Mouse (Mus musculus): Measurements from ENCODE around the gene Lamb3. TPM values are rescaled to one million over a fixed set of nuclear protein-coding genes. Genes with fewer than 3 reads are reported as not detected.

Gene Lamb3
- polyA plus RNA-seq, 1 experiment from 2014 or later = 0.81 TPM

DNA sequence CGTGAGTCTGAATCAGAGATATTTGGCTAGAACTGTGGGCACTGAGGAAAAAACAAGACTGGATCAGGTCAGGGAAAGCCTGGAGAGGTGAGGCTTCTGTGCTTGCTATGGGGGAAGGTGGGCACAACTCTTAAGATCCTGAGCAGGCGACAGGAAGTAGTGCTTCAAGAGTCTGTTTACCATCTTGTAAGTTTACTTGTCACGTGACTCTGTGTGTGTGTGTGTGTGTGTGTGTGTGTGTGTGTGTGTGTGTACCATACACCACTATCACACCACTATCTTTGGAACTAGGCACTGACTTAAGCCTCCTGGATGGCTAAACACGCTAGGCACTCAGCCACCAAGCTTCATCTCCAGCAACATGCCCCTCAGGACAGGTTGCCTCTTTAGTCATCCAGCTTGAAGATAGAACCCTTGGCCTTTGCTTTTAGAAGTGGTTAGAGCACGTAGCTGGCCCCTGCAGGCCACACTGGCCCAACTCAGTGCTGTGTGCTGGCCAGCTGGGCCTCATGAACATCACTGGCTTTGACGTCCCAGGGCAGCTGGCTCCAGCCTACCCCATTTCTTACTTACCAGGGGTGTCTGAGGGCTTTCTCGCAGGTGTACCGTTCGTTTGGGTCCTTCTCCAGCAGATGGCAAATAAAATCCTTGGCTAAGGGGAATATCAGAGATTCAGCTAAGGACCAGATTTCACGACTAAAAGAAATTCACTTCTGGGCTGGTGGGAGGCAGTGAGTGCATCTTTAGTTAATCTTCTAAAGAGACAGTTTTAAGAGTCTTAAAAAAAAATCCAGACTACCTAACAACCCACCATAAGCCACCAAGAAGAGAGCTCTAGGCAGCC, 142.4 kb downstream of the Lamb3 start:
- Histone ChIP-seq H3K27ac (no peak overlapping the region), H3K36me3 (peaks cover 7% of the 10 kb centered on the region; the same call in 1 of the 2 replicates), H3K27me3 (ENCODE audit: low read depth, poor library complexity, severe bottlenecking) (no peaks in the 10 kb centered on the region), H3K4me3 (no peak overlapping the region), H3K9me3 (replicated peaks) (no peaks in the 10 kb centered on the region), H3K4me1 (no peaks in the 10 kb centered on the region)
- no peak for DNase-seq (ENCODE audit: low spot score)
- WGBS = 82% methylated on average over 10 of the region's 10 CpGs

DNA sequence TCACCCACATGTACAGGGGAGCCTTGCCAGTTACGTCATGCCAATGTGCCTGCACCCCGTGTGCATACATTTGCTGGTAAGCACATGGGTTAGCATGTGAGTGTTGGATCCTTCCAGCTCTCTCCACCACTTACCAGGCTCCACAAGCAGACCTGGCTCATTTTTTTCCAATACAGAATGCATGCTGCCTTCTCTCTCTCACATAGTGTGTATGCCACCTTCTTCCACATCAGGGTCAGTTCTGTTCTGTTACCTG, 143.0 kb downstream of the Lamb3 start:
- DNase-seq (ENCODE audit: low spot score) = no peak
- H3K9me3 ChIP-seq (replicated peaks) = no peaks in the 10 kb centered on the region
- H3K4me3 ChIP-seq = no peak overlapping the region
- no peak overlapping the region for H3K27ac ChIP-seq
- WGBS = 95% methylated on average over 2 of the region's 2 CpGs
- no peaks in the 10 kb centered on the region for H3K27me3 ChIP-seq (ENCODE audit: low read depth, poor library complexity, severe bottlenecking)
- H3K36me3 ChIP-seq = peaks cover 7% of the 10 kb centered on the region; the same call in 1 of the 2 replicates
- no peaks in the 10 kb centered on the region for H3K4me1 ChIP-seq

GRCm38 (mm10) chr1:193351583-193351982, 144.1 kb downstream of the Lamb3 start:
- H3K36me3 ChIP-seq = peaks cover 9% of the 10 kb centered on the region; the same call in 1 of the 2 replicates
- WGBS = 90% methylated on average over 3 of the region's 3 CpGs
- DNase-seq (ENCODE audit: low spot score) = no peak
- no peaks in the 10 kb centered on the region for H3K4me1 ChIP-seq
- H3K4me3 ChIP-seq = no peak overlapping the region
- H3K27ac ChIP-seq = no peak overlapping the region
- H3K9me3 ChIP-seq (replicated peaks) = no peaks in the 10 kb centered on the region
- no peaks in the 10 kb centered on the region for H3K27me3 ChIP-seq (ENCODE audit: low read depth, poor library complexity, severe bottlenecking)

- peaks cover 13% of the 10 kb centered on the region for H3K4me1 ChIP-seq
- DNase-seq (ENCODE audit: low spot score) = no peak
- H3K4me3 ChIP-seq = no peak overlapping the region
- 87% methylated on average over 3 of the region's 3 CpGs for WGBS
- no peaks in the 10 kb centered on the region for H3K27me3 ChIP-seq (ENCODE audit: low read depth, poor library complexity, severe bottlenecking)
- H3K36me3 ChIP-seq = peaks cover 2% of the 10 kb centered on the region; the same call in 1 of the 2 replicates
- no peaks in the 10 kb centered on the region for H3K9me3 ChIP-seq (replicated peaks)
- no peak overlapping the region for H3K27ac ChIP-seq
These were observed 151.7 kb downstream of the Lamb3 start for GRCm38 (mm10) chr1:193359199-193359598.

GRCm38 (mm10) chr1:193361181-193361580, 153.7 kb downstream of the Lamb3 start:
- Histone ChIP-seq H3K27me3 (ENCODE audit: low read depth, poor library complexity, severe bottlenecking) (no peaks in the 10 kb centered on the region), H3K36me3 (no peaks in the 10 kb centered on the region; the same call in 1 of the 2 replicates), H3K4me1 (peaks cover 13% of the 10 kb centered on the region), H3K9me3 (replicated peaks) (no peaks in the 10 kb centered on the region), H3K4me3 (no peak overlapping the region), H3K27ac (peak overlapping the region; percentile 40; the same call in 1 of the 2 replicates)
- WGBS = 46% methylated on average over 6 of the region's 6 CpGs
- no peak for DNase-seq (ENCODE audit: low spot score)

- Histone ChIP-seq H3K4me1 (peaks cover 13% of the 10 kb centered on the region), H3K9me3 (replicated peaks) (no peaks in the 10 kb centered on the region), H3K27me3 (ENCODE audit: low read depth, poor library complexity, severe bottlenecking) (no peaks in the 10 kb centered on the region), H3K27ac (no peak overlapping the region), H3K36me3 (no peaks in the 10 kb centered on the region; the same call in 1 of the 2 replicates), H3K4me3 (no peak overlapping the region)
- DNase-seq (ENCODE audit: low spot score) = no peak
- 89% methylated on average over 7 of the region's 7 CpGs for WGBS
These were observed 154.6 kb downstream of the Lamb3 start for GRCm38 (mm10) chr1:193362078-193362477.

DNA sequence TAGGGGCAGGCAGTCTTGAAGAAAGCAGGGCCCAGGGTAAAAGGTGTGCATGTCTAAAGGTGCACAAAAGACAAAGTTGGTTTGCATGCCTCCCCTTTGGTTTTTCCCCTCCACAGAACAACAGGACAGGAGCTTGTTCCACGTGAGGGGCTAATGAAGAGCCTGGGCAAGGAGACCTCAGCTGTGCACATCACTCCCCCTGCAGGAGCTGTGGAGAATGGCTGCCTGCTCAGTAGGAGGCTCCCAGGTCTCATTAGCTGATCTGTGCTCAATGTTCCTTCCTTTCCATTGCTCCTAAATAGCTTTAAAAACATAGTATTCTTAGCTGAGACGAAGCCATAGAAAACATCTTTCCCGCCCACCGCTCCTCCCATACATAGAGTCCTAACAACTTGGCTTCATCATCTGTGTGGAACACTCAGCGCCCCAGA, 156.3 kb downstream of the Lamb3 start:
- WGBS = 71% methylated on average over 5 of the region's 5 CpGs

GRCm38 (mm10) chr1:193368055-193368454, 160.6 kb downstream of the Lamb3 start:
- H3K27ac ChIP-seq = 0 out of 2 replicates have a peak overlapping the region, but pooled peaks have one; percentile 9
- peaks cover 29% of the 10 kb centered on the region for H3K4me1 ChIP-seq
- no peak overlapping the region for H3K4me3 ChIP-seq

More for the DNA sequence above, 156.3 kb downstream of the Lamb3 start:
- Histone ChIP-seq H3K4me3 (no peak overlapping the region), H3K27ac (no peak overlapping the region), H3K27me3 (ENCODE audit: low read depth, poor library complexity, severe bottlenecking) (no peaks in the 10 kb centered on the region), H3K36me3 (no peaks in the 10 kb centered on the region; the same call in 1 of the 2 replicates), H3K9me3 (replicated peaks) (no peaks in the 10 kb centered on the region), H3K4me1 (peaks cover 23% of the 10 kb centered on the region)
- DNase-seq (ENCODE audit: low spot score) = no peak

GRCm38 (mm10) chr1:193369091-193369490, 161.6 kb downstream of the Lamb3 start:
- Histone ChIP-seq H3K4me1 (peaks cover 29% of the 10 kb centered on the region), H3K27me3 (ENCODE audit: low read depth, poor library complexity, severe bottlenecking) (no peaks in the 10 kb centered on the region), H3K36me3 (no peaks in the 10 kb centered on the region), H3K27ac (peak overlapping the region; percentile 78; the same call in 1 of the 2 replicates), H3K9me3 (replicated peaks) (no peaks in the 10 kb centered on the region), H3K4me3 (peak overlapping the region; percentile 52)
- WGBS = 55% methylated on average over 8 of the region's 8 CpGs
- DNase-seq (ENCODE audit: low spot score) = no peak

More at GRCm38 (mm10) chr1:193368055-193368454, 160.6 kb downstream of the Lamb3 start:
- WGBS = 58% methylated on average over 10 of the region's 10 CpGs
- no peaks in the 10 kb centered on the region for H3K9me3 ChIP-seq (replicated peaks)
- no peaks in the 10 kb centered on the region for H3K36me3 ChIP-seq
- no peak for DNase-seq (ENCODE audit: low spot score)
- H3K27me3 ChIP-seq (ENCODE audit: low read depth, poor library complexity, severe bottlenecking) = no peaks in the 10 kb centered on the region

GRCm38 (mm10) chr1:193370096-193370495, 162.6 kb downstream of the Lamb3 start, which contains the start of gene Camk1g:
Gene Camk1g, minus strand, starts transcription at chr1:193370298.
- H3K27ac ChIP-seq = peak within 1 kb of the TSS; percentile 78
- 1% methylated on average over 2 of the region's 2 CpGs for WGBS
- H3K4me1 ChIP-seq = peaks cover 29% of the 10 kb centered on the region
- H3K4me3 ChIP-seq = peak within 1 kb of the TSS; percentile 52
- no peaks in the 10 kb centered on the region for H3K9me3 ChIP-seq (replicated peaks)
- DNase-seq (ENCODE audit: low spot score) = peak; percentile 50
- H3K36me3 ChIP-seq = no peaks in the 10 kb centered on the region
- no peaks in the 10 kb centered on the region for H3K27me3 ChIP-seq (ENCODE audit: low read depth, poor library complexity, severe bottlenecking)

GRCm38 (mm10) chr1:193373906-193374413, 166.5 kb downstream of the Lamb3 start:
- Histone ChIP-seq H3K36me3 (no peaks in the 10 kb centered on the region), H3K4me3 (no peak overlapping the region), H3K4me1 (peaks cover 17% of the 10 kb centered on the region), H3K27ac (no peak overlapping the region), H3K27me3 (ENCODE audit: low read depth, poor library complexity, severe bottlenecking) (no peaks in the 10 kb centered on the region), H3K9me3 (replicated peaks) (no peaks in the 10 kb centered on the region)
- 83% methylated on average over 6 of the region's 6 CpGs for WGBS
- DNase-seq (ENCODE audit: low spot score) = no peak

GRCm38 (mm10) chr1:193376478-193377134, 169.1 kb downstream of the Lamb3 start:
- H3K4me1 ChIP-seq = peaks cover 5% of the 10 kb centered on the region
- no peaks in the 10 kb centered on the region for H3K9me3 ChIP-seq (replicated peaks)
- H3K27me3 ChIP-seq (ENCODE audit: low read depth, poor library complexity, severe bottlenecking) = no peaks in the 10 kb centered on the region
- no peak overlapping the region for H3K4me3 ChIP-seq
- H3K36me3 ChIP-seq = no peaks in the 10 kb centered on the region
- peak; percentile 65 for DNase-seq (ENCODE audit: low spot score)
- 44% methylated on average over 4 of the region's 4 CpGs for WGBS
- no peak overlapping the region for H3K27ac ChIP-seq

DNA sequence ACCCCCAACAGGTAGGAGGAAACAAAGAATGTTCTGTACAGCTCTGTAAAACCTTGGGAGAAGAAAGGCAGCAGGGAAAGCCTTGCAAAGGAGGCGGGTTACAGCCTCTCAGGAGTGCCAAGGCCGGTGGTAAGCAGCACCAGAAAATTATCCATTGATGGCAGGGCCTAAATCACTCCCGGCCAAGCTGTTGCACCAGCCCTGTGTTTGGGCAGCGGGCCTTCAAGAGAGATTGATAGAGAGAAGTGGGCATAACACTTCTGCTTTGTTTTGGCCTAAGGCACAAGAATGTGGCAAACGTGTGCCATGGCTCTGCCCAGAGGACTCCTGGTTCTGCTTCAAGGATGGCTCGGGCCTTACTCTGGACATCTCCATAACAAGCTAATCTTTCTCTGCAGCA, 172.1 kb downstream of the Lamb3 start:
- WGBS = 73% methylated on average over 6 of the region's 6 CpGs
- Histone ChIP-seq H3K4me3 (no peak overlapping the region), H3K9me3 (replicated peaks) (no peaks in the 10 kb centered on the region), H3K4me1 (peaks cover 24% of the 10 kb centered on the region), H3K36me3 (no peaks in the 10 kb centered on the region), H3K27me3 (ENCODE audit: low read depth, poor library complexity, severe bottlenecking) (no peaks in the 10 kb centered on the region), H3K27ac (no peak overlapping the region)
- no peak for DNase-seq (ENCODE audit: low spot score)

All from limb, embryonic 10.5 days (tissue).